Mouse (Mus musculus) embryonic facial prominence, embryonic 10.5 days (tissue): ENCODE measurements at regions not wholly inside any gene's neighbourhood (a gene's known extent, or its start where the extent isn't known, plus 50 kb on each side); places are given as distances from the start of the nearest gene placed in this dataset.

ENCODE experiments used
- DNase-seq: peaks from one replicate; pipeline ENCODE4 v3.0.0-alpha.2; 2017; ENCODE audit warnings: low spot score
- H3K27ac ChIP-seq: fragments of 300-500 bp; sonication (generic); replicated peaks from 2 replicates; pipeline ENCODE4 v1.5.1; 2016; ENCODE audit warnings: mild to moderate bottlenecking
- H3K27me3 ChIP-seq: fragments of 300-500 bp; sonication (generic); replicated peaks from 2 replicates; pipeline ENCODE4 v1.6.1; 2016; ENCODE audit warnings: low read depth, mild to moderate bottlenecking; ENCODE audit not compliant: poor library complexity, severe bottlenecking
- H3K36me3 ChIP-seq: fragments of 300-500 bp; sonication (generic); replicated peaks from 2 replicates; pipeline ENCODE4 v1.6.1; 2016; ENCODE audit warnings: mild to moderate bottlenecking, moderate library complexity
- H3K4me1 ChIP-seq: fragments of 300-500 bp; sonication (generic); 2 replicates; pipeline ENCODE4 v1.6.1; 2016
- H3K4me3 ChIP-seq: fragments of 300-500 bp; sonication (generic); 2 replicates; pipeline ENCODE4 v1.5.1; 2016; ENCODE audit warnings: mild to moderate bottlenecking, moderate library complexity
- H3K9me3 ChIP-seq: fragments of 300-500 bp; sonication (generic); 2 replicates; pipeline ENCODE4 v1.6.1; 2016; ENCODE audit warnings: mild to moderate bottlenecking
- WGBS: fragments of 180-500 bp; shearing (Covaris S2); methylation state at CpG from one replicate; pipeline ENCODE4 v1.1.7; 2016; 5-methylcytosine and 5-hydroxymethylcytosine counted together

- Histone ChIP-seq H3K36me3 (no peaks in the 10 kb centered on the region), H3K27ac (no peak overlapping the region), H3K27me3 (peaks cover 78% of the 10 kb centered on the region), H3K4me3 (no peak overlapping the region), H3K9me3 (no peaks in the 10 kb centered on the region), H3K4me1 (no peaks in the 10 kb centered on the region)
- WGBS: 87% methylated on average over 1 of the region's 1 CpGs
- DNase-seq: no peak
Measured at GRCm38 (mm10) chrX:163128626-163129025, 164.2 kb upstream of the S100g start.

- Histone ChIP-seq H3K27me3 (peaks cover 71% of the 10 kb centered on the region), H3K27ac (no peak overlapping the region), H3K9me3 (no peaks in the 10 kb centered on the region), H3K4me1 (no peaks in the 10 kb centered on the region), H3K36me3 (no peaks in the 10 kb centered on the region), H3K4me3 (no peak overlapping the region)
- 64% methylated on average over 5 of the region's 5 CpGs for WGBS
- no peak for DNase-seq
Measured at GRCm38 (mm10) chrX:163117681-163118393, 153.4 kb upstream of the S100g start.

DNA sequence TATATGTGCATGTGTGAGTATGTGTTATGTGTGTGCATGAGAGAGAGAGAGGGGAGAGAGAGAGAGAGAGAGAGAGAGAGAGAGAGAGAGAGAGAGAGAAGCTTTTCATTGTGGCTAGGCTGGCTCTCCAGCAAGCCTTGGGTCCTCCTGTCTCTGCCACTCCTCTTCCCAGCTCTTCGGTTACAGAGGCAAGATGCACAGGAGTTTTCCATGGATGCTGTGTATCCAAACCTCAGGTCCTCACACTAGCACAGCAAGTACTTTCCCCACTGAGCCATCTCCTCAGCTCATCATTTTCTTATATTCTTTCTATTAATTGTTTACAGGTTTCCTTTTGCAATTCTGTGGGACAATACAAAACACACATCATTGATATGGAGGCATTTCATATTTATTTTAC is 152.8 kb upstream of the S100g start:
- Histone ChIP-seq H3K36me3 (no peaks in the 10 kb centered on the region), H3K27ac (no peak overlapping the region), H3K9me3 (no peaks in the 10 kb centered on the region), H3K27me3 (peaks cover 71% of the 10 kb centered on the region), H3K4me1 (no peaks in the 10 kb centered on the region), H3K4me3 (no peak overlapping the region)
- no peak for DNase-seq
- WGBS: 30% methylated on average over 1 of the region's 1 CpGs

- H3K27me3 ChIP-seq: peaks cover 56% of the 10 kb centered on the region
- H3K4me3 ChIP-seq: no peak overlapping the region
- H3K27ac ChIP-seq: no peak overlapping the region
- no peaks in the 10 kb centered on the region for H3K9me3 ChIP-seq
- WGBS: 93% methylated on average over 4 of the region's 4 CpGs
- no peaks in the 10 kb centered on the region for H3K4me1 ChIP-seq
- no peaks in the 10 kb centered on the region for H3K36me3 ChIP-seq
- DNase-seq: no peak
Measured at GRCm38 (mm10) chrX:163095026-163095765, 130.8 kb upstream of the S100g start.
